ENCODE assay signal across 25 mouse cellular contexts in genomic region chr8:90353499-90353898, GRCm38 (mm10). TPM values are rescaled to one million over a fixed set of nuclear protein-coding genes. Genes with fewer than 3 reads are reported as not detected.
DNase-seq lines count a peak whose midpoint lies in the region; ATAC-seq and TF ChIP-seq lines count a peak whose summit lies in the region.
"Had no signal": no experiment of that assay in that cellular context is flagged by ENCODE, and none has a peak within 500 bp of the region (broad histone marks: within the 10 kb centered on the region; RNA-seq: fewer than 3 reads in every experiment).

No protein-coding gene starts in this region.

- no peaks in the 10 kb centered on the region for H3K36me3 ChIP-seq in midbrain, embryonic 15.5 days (replicated peaks)
- no peaks in the 10 kb centered on the region for H3K36me3 ChIP-seq in midbrain, embryonic 13.5 days
- H3K36me3 ChIP-seq in hindbrain, embryonic 16.5 days (ENCODE audit: control insufficient read depth, insufficient read depth, low read length) = no peaks in the 10 kb centered on the region
- no peaks in the 10 kb centered on the region for H3K36me3 ChIP-seq in heart, adult 2 months (ENCODE audit: control insufficient read depth, insufficient read depth, low read length)
- H3K36me3 ChIP-seq: forebrain, embryonic 15.5 days; limb, embryonic 12.5 days; liver, embryonic 12.5 days had no signal

- WGBS in midbrain, embryonic 15.5 days = 39% methylated on average over 2 of the region's 2 CpGs
- WGBS in midbrain, embryonic 13.5 days = 12% methylated on average over 2 of the region's 2 CpGs
- WGBS in hindbrain, embryonic 16.5 days = 29% methylated on average over 2 of the region's 2 CpGs
- WGBS in heart, adult 2 months = 75% methylated on average over 2 of the region's 2 CpGs

- ATAC-seq in midbrain, embryonic 15.5 days (replicated peaks) = no peak
- no peak for ATAC-seq in midbrain, embryonic 13.5 days
- no peak for ATAC-seq in hindbrain, embryonic 16.5 days
- ATAC-seq: forebrain, embryonic 15.5 days; intestine, embryonic 16.5 days; liver, embryonic 12.5 days had no signal

- DNase-seq in cerebellum, postnatal 10 days = peak; percentile 48 to 64
- no peak for DNase-seq in cerebellum, adult 8-10 months
- DNase-seq in embryo, embryonic 11 days = peak; percentile 21
- no peak for DNase-seq in heart, adult 2 months
- DNase-seq in cerebellum, postnatal 25 days = no peak
- DNase-seq: adrenal gland, postnatal 14 days; cerebellum, adult 9-10 months; gastrocnemius, postnatal 10 days; kidney, adult 9 months; kidney, postnatal 25 days; lung, adult 18-20 months; lung, postnatal 14 days; right cerebral cortex, postnatal 14 days; thymus, adult 2 months had no signal

- H3K27ac ChIP-seq in midbrain, embryonic 15.5 days = peak overlapping the region; percentile 17; the same call in 1 of the 2 replicates
- H3K27ac ChIP-seq in midbrain, embryonic 13.5 days = no peak overlapping the region
- H3K27ac ChIP-seq in hindbrain, embryonic 16.5 days (ENCODE audit: low read depth, low read length) = no peak overlapping the region
- no peak overlapping the region; the same call in 1 of the 2 replicates for H3K27ac ChIP-seq in heart, adult 2 months
- H3K27ac ChIP-seq: forebrain, embryonic 15.5 days; layer of hippocampus, adult 2 months; limb, embryonic 12.5 days; liver, embryonic 12.5 days; stomach, postnatal 0 days had no signal

- intact Hi-C loops in heart, adult 2 months (cut with DNase I) = no loop called here

- no peak for TF ChIP-seq CTCF in heart, adult 2 months (IDR thresholded peaks at IDR 0.05)

- H3K27me3 ChIP-seq in midbrain, embryonic 15.5 days (replicated peaks) = no peaks in the 10 kb centered on the region
- no peaks in the 10 kb centered on the region for H3K27me3 ChIP-seq in midbrain, embryonic 13.5 days
- H3K27me3 ChIP-seq in hindbrain, embryonic 16.5 days (replicated peaks; ENCODE audit: control insufficient read depth, insufficient read depth, low read length) = no peaks in the 10 kb centered on the region
- no peaks in the 10 kb centered on the region for H3K27me3 ChIP-seq in heart, adult 2 months (ENCODE audit: control insufficient read depth, insufficient read depth, low read length)

- no peak for TF ChIP-seq POLR2A in heart, adult 2 months (IDR thresholded peaks at IDR 0.05; ENCODE audit: insufficient read depth, low read depth, low read length)

- TF ChIP-seq EP300 in heart, adult 2 months (IDR thresholded peaks at IDR 0.05; ENCODE audit: insufficient read depth, low read depth, low read length) = no peak

- no peak overlapping the region for H3K4me2 ChIP-seq in midbrain, embryonic 15.5 days
- H3K4me2 ChIP-seq in midbrain, embryonic 13.5 days (replicated peaks) = no peak overlapping the region
- 0 out of 2 replicates have a peak overlapping the region, but pooled peaks have one; percentile 5 for H3K4me2 ChIP-seq in hindbrain, embryonic 16.5 days (ENCODE audit: low read length)
- H3K4me2 ChIP-seq: heart, embryonic 11.5 days; limb, embryonic 12.5 days; liver, embryonic 12.5 days had no signal

- no peak overlapping the region for H3K9ac ChIP-seq in midbrain, embryonic 15.5 days
- no peak overlapping the region for H3K9ac ChIP-seq in midbrain, embryonic 13.5 days (replicated peaks)
- no peak overlapping the region for H3K9ac ChIP-seq in hindbrain, embryonic 16.5 days (ENCODE audit: low read depth, low read length)
- H3K9ac ChIP-seq in heart, adult 2 months (ENCODE audit: low read depth, low read length) = no peak overlapping the region
- H3K9ac ChIP-seq: forebrain, embryonic 15.5 days; limb, embryonic 12.5 days; liver, embryonic 12.5 days had no signal

- H3K4me1 ChIP-seq in midbrain, embryonic 15.5 days = peaks cover 25% of the 10 kb centered on the region
- H3K4me1 ChIP-seq in midbrain, embryonic 13.5 days (replicated peaks) = peaks cover 34% of the 10 kb centered on the region
- peaks cover 16% of the 10 kb centered on the region for H3K4me1 ChIP-seq in hindbrain, embryonic 16.5 days (ENCODE audit: control insufficient read depth, insufficient read depth, low read depth, low read length)
- H3K4me1 ChIP-seq in heart, adult 2 months (ENCODE audit: control insufficient read depth, insufficient read depth, low read length) = no peaks in the 10 kb centered on the region
- H3K4me1 ChIP-seq: liver, embryonic 12.5 days had no signal

- H3K79me2 ChIP-seq in heart, adult 2 months (replicated peaks; ENCODE audit: control insufficient read depth, insufficient read depth, low read length) = no peaks in the 10 kb centered on the region

- H3K9me3 ChIP-seq in midbrain, embryonic 15.5 days = no peaks in the 10 kb centered on the region
- no peaks in the 10 kb centered on the region for H3K9me3 ChIP-seq in midbrain, embryonic 13.5 days
- no peaks in the 10 kb centered on the region for H3K9me3 ChIP-seq in hindbrain, embryonic 16.5 days (ENCODE audit: control insufficient read depth, low read length)
- H3K9me3 ChIP-seq: forebrain, embryonic 15.5 days; limb, embryonic 12.5 days; liver, embryonic 12.5 days had no signal

- no peak overlapping the region for H3K4me3 ChIP-seq in midbrain, embryonic 15.5 days
- H3K4me3 ChIP-seq in midbrain, embryonic 13.5 days (replicated peaks) = no peak overlapping the region
- H3K4me3 ChIP-seq in hindbrain, embryonic 16.5 days (ENCODE audit: low read length) = no peak overlapping the region
- no peak overlapping the region for H3K4me3 ChIP-seq in heart, adult 2 months
- H3K4me3 ChIP-seq: forebrain, embryonic 15.5 days; layer of hippocampus, adult 2 months; limb, embryonic 12.5 days; liver, embryonic 12.5 days had no signal

RNA-seq across cellular contexts. Expression of gene Tox3, which starts 5.4 kb away (rescaled TPM):
- polyA plus RNA-seq in midbrain, embryonic 15.5 days (2015; fragmentation: Nextera tagmentation; extraction: Ambion mirVana) = 37.3 and 40.5 TPM in 2 replicates
- 31.4 and 34.3 TPM in 2 replicates for polyA plus RNA-seq in midbrain, embryonic 13.5 days (2015; fragmentation: Nextera tagmentation; extraction: Ambion mirVana)
- polyA plus RNA-seq in hindbrain, embryonic 16.5 days (2015; fragmentation: Nextera tagmentation; extraction: Ambion mirVana) = 11.2 and 12.8 TPM in 2 replicates
- 1 to 10 TPM; 2.9 to 3.5 TPM for total RNA-seq in heart, adult 2 months (2021)
- 3.0 and 3.8 TPM in 2 replicates for polyA plus RNA-seq in heart, adult 2 months (2012; rRNA removed)
- total RNA-seq: granulocyte monocyte progenitor cell, adult 5-6 weeks had no signal

Comparison
In these comparisons a context has a peak if more than half of its experiments do, and no peak if none do; other contexts are left out.
1. DNase-seq: peak in cerebellum, postnatal 10 days (2 of 2) and embryo, embryonic 11 days (single experiment); none in cerebellum, adult 8-10 months (single experiment), heart, adult 2 months (0 of 2) and cerebellum, postnatal 25 days (0 of 2).